Mouse (Mus musculus) ovary, adult 10 weeks (tissue): ENCODE data around the gene Wnt16. TPM values are rescaled to one million over a fixed set of nuclear protein-coding genes. Genes with fewer than 3 reads are reported as not detected.

Experiments
- polyA plus RNA-seq: library from polyadenylated mRNA; stranded (reverse); fragments of 350-450 nt; fragmentation: Illumina TruSeq; extraction: RNeasy Lipid Tissue Mini Kit (QIAGEN cat#74804); gene quantifications from one replicate; pipeline ENCODE4 v1.2.3, GENCODE M21; 2014

Wnt16 gene
- 3.4 TPM for polyA plus RNA-seq

GRCm38 (mm10) chr6:22288004-22288736 lies at the start of gene Wnt16:
Gene Wnt16, plus strand, starts transcription at chr6:22288227.

Other genes starting within 250 kb of the Wnt16 start
- gene Fam3c, start 68.0 kb downstream of the Wnt16 start, polyA plus RNA-seq, result 201 TPM